In genomic region chr6:125159773-125160557, GRCm38 (mm10) we compare ENCODE assay signal across 10 mouse cellular contexts. TPM values are rescaled to one million over a fixed set of nuclear protein-coding genes. Genes with fewer than 3 reads are reported as not detected.
DNase-seq lines count a peak whose midpoint lies in the region; ATAC-seq and TF ChIP-seq lines count a peak whose summit lies in the region.
"Had no signal": no experiment of that assay in that cellular context is flagged by ENCODE, and none has a peak within 500 bp of the region (broad histone marks: within the 10 kb centered on the region; RNA-seq: fewer than 3 reads in every experiment).

No protein-coding gene starts in this region.

- DNase-seq in heart, embryonic 10.5 days (ENCODE audit: low spot score) = no peak
- DNase-seq in heart, postnatal 36 days = no peak
- no peak for DNase-seq in lung, postnatal 10 days
- no peak for DNase-seq in spleen, postnatal 14 days (ENCODE audit: low spot score in 2 of 2)
- DNase-seq: adrenal gland, postnatal 10 days; right cerebral cortex, postnatal 4 days had no signal

- intact Hi-C loops in heart, postnatal 36 days (cut with DNase I) = loop anchor here (5.0 kb wide), 2 partner anchors 67 to 112 kb away; no protein-coding TSS in a partner anchor

- H3K36me3 ChIP-seq in heart, embryonic 10.5 days = peaks cover 81% of the 10 kb centered on the region
- peaks cover 25% of the 10 kb centered on the region for H3K36me3 ChIP-seq in lung, embryonic 16.5 days (ENCODE audit: control insufficient read depth, insufficient read depth, low read length)
- peaks cover 82% of the 10 kb centered on the region for H3K36me3 ChIP-seq in liver, embryonic 12.5 days

- H3K4me1 ChIP-seq in heart, embryonic 10.5 days = peaks cover 38% of the 10 kb centered on the region
- peaks cover 16% of the 10 kb centered on the region for H3K4me1 ChIP-seq in lung, embryonic 16.5 days (replicated peaks; ENCODE audit: control insufficient read depth, insufficient read depth, low read length)
- peaks cover 3% of the 10 kb centered on the region for H3K4me1 ChIP-seq in bone marrow, adult 2 months (ENCODE audit: control insufficient read depth, insufficient read depth, low read length)
- H3K4me1 ChIP-seq in liver, embryonic 12.5 days = peaks cover 87% of the 10 kb centered on the region

- no peak for TF ChIP-seq CTCF in bone marrow, adult 2 months (IDR thresholded peaks at IDR 0.05; ENCODE audit: control insufficient read depth, insufficient read depth, low read length)

- TF ChIP-seq POLR2A in bone marrow, adult 2 months (IDR thresholded peaks at IDR 0.05; ENCODE audit: borderline replicate concordance, control insufficient read depth, low read depth, low read length) = no peak

- 76% methylated on average over 7 of the region's 7 CpGs for WGBS in heart, embryonic 10.5 days
- 81% methylated on average over 7 of the region's 7 CpGs for WGBS in lung, embryonic 16.5 days
- WGBS in bone marrow, adult 2 months = 78% methylated on average over 7 of the region's 7 CpGs
- 68% methylated on average over 7 of the region's 7 CpGs for WGBS in liver, embryonic 12.5 days (ENCODE audit: insufficient replicate concordance)

- no peak overlapping the region for H3K4me2 ChIP-seq in lung, embryonic 16.5 days (ENCODE audit: low read depth, low read length)
- peak overlapping the region; percentile 4 for H3K4me2 ChIP-seq in liver, embryonic 12.5 days

- H3K27ac ChIP-seq in heart, embryonic 10.5 days = peak overlapping the region; percentile 62
- peak overlapping the region; percentile 33; the same call in 1 of the 2 replicates for H3K27ac ChIP-seq in lung, embryonic 16.5 days (ENCODE audit: low read length)
- peak overlapping the region; percentile 30 for H3K27ac ChIP-seq in bone marrow, adult 2 months (ENCODE audit: control insufficient read depth, insufficient read depth, low read depth, low read length, poor library complexity)
- H3K27ac ChIP-seq in liver, embryonic 12.5 days = peak overlapping the region; percentile 75; the same call in 1 of the 2 replicates

- no peaks in the 10 kb centered on the region for H3K9me3 ChIP-seq in heart, embryonic 10.5 days
- no peaks in the 10 kb centered on the region for H3K9me3 ChIP-seq in lung, embryonic 16.5 days (ENCODE audit: control insufficient read depth, low read length)
- no peaks in the 10 kb centered on the region for H3K9me3 ChIP-seq in liver, embryonic 12.5 days (replicated peaks)

- no peak for ATAC-seq in lung, embryonic 16.5 days (ENCODE audit: low read depth)
- no peak for ATAC-seq in liver, embryonic 12.5 days
- ATAC-seq in frontal cortex, adult (ENCODE audit: low TSS enrichment) = no peak

- H3K4me3 ChIP-seq in heart, embryonic 10.5 days = peak overlapping the region; percentile 6; the same call in 1 of the 2 replicates
- no peak overlapping the region for H3K4me3 ChIP-seq in lung, embryonic 16.5 days (ENCODE audit: low read length)
- no peak overlapping the region for H3K4me3 ChIP-seq in bone marrow, adult 2 months (replicated peaks; ENCODE audit: control insufficient read depth, low read depth, low read length)
- H3K4me3 ChIP-seq in liver, embryonic 12.5 days = no peak overlapping the region

- H3K9ac ChIP-seq in lung, embryonic 16.5 days (ENCODE audit: low read length) = no peak overlapping the region; the same call in 1 of the 2 replicates
- H3K9ac ChIP-seq in liver, embryonic 12.5 days = no peak overlapping the region

- H3K27me3 ChIP-seq in heart, embryonic 10.5 days (ENCODE audit: insufficient read depth, poor library complexity, severe bottlenecking) = no peaks in the 10 kb centered on the region
- no peaks in the 10 kb centered on the region for H3K27me3 ChIP-seq in lung, embryonic 16.5 days (ENCODE audit: control insufficient read depth, insufficient read depth, low read depth, low read length)
- H3K27me3 ChIP-seq in liver, embryonic 12.5 days (replicated peaks) = no peaks in the 10 kb centered on the region

RNA-seq across cellular contexts. Expression of gene Gapdh, which starts 6.3 kb away (rescaled TPM):
- polyA plus RNA-seq in heart, embryonic 10.5 days (2016; fragmentation: Nextera tagmentation; extraction: Ambion mirVana) = 3,676 and 4,272 TPM in 2 replicates
- total RNA-seq in heart, postnatal 36 days (2021) = 1,000 to 10,000 TPM; 4,473 to 4,723 TPM
- polyA plus RNA-seq in lung, embryonic 16.5 days (2015; fragmentation: Nextera tagmentation; extraction: Ambion mirVana) = 1,562 and 1,631 TPM in 2 replicates
- 40.4 and 98.2 TPM in 2 replicates for polyA plus RNA-seq in bone marrow, adult 2 months (2011; ENCODE audit: insufficient read depth, insufficient read length, low replicate concordance, missing spikeins)
- 1,499 and 1,575 TPM in 2 replicates for polyA plus RNA-seq in liver, embryonic 12.5 days (2016; fragmentation: Nextera tagmentation; extraction: Ambion mirVana)

RNA-seq across cellular contexts. Expression of gene Iffo1, which starts 14.9 kb away (rescaled TPM):
- 11.7 and 11.9 TPM in 2 replicates for polyA plus RNA-seq in heart, embryonic 10.5 days (2016; fragmentation: Nextera tagmentation; extraction: Ambion mirVana)
- 1 to 10 TPM; 6.6 to 9.4 TPM for total RNA-seq in heart, postnatal 36 days (2021)
- 5.5 and 7.2 TPM in 2 replicates for polyA plus RNA-seq in lung, embryonic 16.5 days (2015; fragmentation: Nextera tagmentation; extraction: Ambion mirVana)
- 21.0 and 39.0 TPM in 2 replicates for polyA plus RNA-seq in bone marrow, adult 2 months (2011; ENCODE audit: insufficient read depth, insufficient read length, low replicate concordance, missing spikeins)
- polyA plus RNA-seq in liver, embryonic 12.5 days (2016; fragmentation: Nextera tagmentation; extraction: Ambion mirVana) = 6.6 and 7.3 TPM in 2 replicates

RNA-seq across cellular contexts. Expression of gene Nop2, which starts 28.3 kb away (rescaled TPM):
- 73.2 and 92.7 TPM in 2 replicates for polyA plus RNA-seq in heart, embryonic 10.5 days (2016; fragmentation: Nextera tagmentation; extraction: Ambion mirVana)
- total RNA-seq in heart, postnatal 36 days (2021) = 10 to 100 TPM; 20.3 to 21.0 TPM
- 44.5 and 52.5 TPM in 2 replicates for polyA plus RNA-seq in lung, embryonic 16.5 days (2015; fragmentation: Nextera tagmentation; extraction: Ambion mirVana)
- polyA plus RNA-seq in bone marrow, adult 2 months (2011; ENCODE audit: insufficient read depth, insufficient read length, low replicate concordance, missing spikeins) = 12.5 and 25.7 TPM in 2 replicates
- polyA plus RNA-seq in liver, embryonic 12.5 days (2016; fragmentation: Nextera tagmentation; extraction: Ambion mirVana) = 83.1 and 85.3 TPM in 2 replicates

RNA-seq across cellular contexts. Expression of gene Ncapd2, which starts 31.5 kb away (rescaled TPM):
- 128 and 140 TPM in 2 replicates for polyA plus RNA-seq in heart, embryonic 10.5 days (2016; fragmentation: Nextera tagmentation; extraction: Ambion mirVana)
- 10 to 100 TPM; 20.8 to 25.3 TPM for total RNA-seq in heart, postnatal 36 days (2021)
- polyA plus RNA-seq in lung, embryonic 16.5 days (2015; fragmentation: Nextera tagmentation; extraction: Ambion mirVana) = 123 and 135 TPM in 2 replicates
- 314 and 361 TPM in 2 replicates for polyA plus RNA-seq in bone marrow, adult 2 months (2011; ENCODE audit: insufficient read depth, insufficient read length, low replicate concordance, missing spikeins)
- polyA plus RNA-seq in liver, embryonic 12.5 days (2016; fragmentation: Nextera tagmentation; extraction: Ambion mirVana) = 132 and 138 TPM in 2 replicates

RNA-seq across cellular contexts. Expression of gene Mrpl51, which starts 31.6 kb away (rescaled TPM):
- 246 and 251 TPM in 2 replicates for polyA plus RNA-seq in heart, embryonic 10.5 days (2016; fragmentation: Nextera tagmentation; extraction: Ambion mirVana)
- 100 to 1,000 TPM; 308 to 334 TPM for total RNA-seq in heart, postnatal 36 days (2021)
- polyA plus RNA-seq in lung, embryonic 16.5 days (2015; fragmentation: Nextera tagmentation; extraction: Ambion mirVana) = 216 and 226 TPM in 2 replicates
- 153 and 193 TPM in 2 replicates for polyA plus RNA-seq in bone marrow, adult 2 months (2011; ENCODE audit: insufficient read depth, insufficient read length, low replicate concordance, missing spikeins)
- polyA plus RNA-seq in liver, embryonic 12.5 days (2016; fragmentation: Nextera tagmentation; extraction: Ambion mirVana) = 211 and 222 TPM in 2 replicates

Comparison
In these comparisons a context has a peak if more than half of its experiments do, and no peak if none do; other contexts are left out.
1. RNA of gene Gapdh, which starts 6.3 kb away (polyA plus RNA-seq): 3,676 to 4,272 TPM in heart, embryonic 10.5 days, 1,562 to 1,631 TPM in lung, embryonic 16.5 days and 1,499 to 1,575 TPM in liver, embryonic 12.5 days; 40.4 to 98.2 TPM in bone marrow, adult 2 months; every median in the first group is over 10 times any median in the second.
2. Peak in every context shown above with its lines, with median percentiles within 50 percentile points of each other: H3K27ac ChIP-seq.